Mouse (Mus musculus): ENCODE measurements around the gene Rnf114. TPM values are rescaled to one million over a fixed set of nuclear protein-coding genes. Genes with fewer than 3 reads are reported as not detected.

Rnf114 gene
- polyA plus RNA-seq, 1 experiment from 2014 or later, result 67.1 TPM

- H3K36me3 ChIP-seq (ENCODE audit: control insufficient read depth, insufficient read depth, low read length), result peaks cover 48% of the 10 kb centered on the region
- WGBS, result 9% methylated on average over 7 of the region's 7 CpGs
- H3K27ac ChIP-seq (replicated peaks in 1 of 2; ENCODE audit: control insufficient read depth in 1 of 2, insufficient read depth in 1 of 2, low read depth in 2 of 2, low read length in 2 of 2), result peak overlapping the region; percentile 43 to 63
- H3K4me1 ChIP-seq (ENCODE audit: control insufficient read depth in 2 of 2, insufficient read depth in 2 of 2, low read length in 2 of 2), result peaks cover 16 to 19% of the 10 kb centered on the region in 2 experiments
- no peak overlapping the region for H3K4me3 ChIP-seq (ENCODE audit: control insufficient read depth in 1 of 2, insufficient read depth in 1 of 2, low read depth in 1 of 2, low read length in 2 of 2)
- H3K9ac ChIP-seq (ENCODE audit: low read length), result peak overlapping the region; percentile 43
- peak overlapping the region; percentile 2; the same call in 1 of the 2 replicates for H3K4me2 ChIP-seq (ENCODE audit: low read length)
- no peaks in the 10 kb centered on the region for H3K9me3 ChIP-seq (ENCODE audit: control insufficient read depth, low read length)
- no peaks in the 10 kb centered on the region for H3K27me3 ChIP-seq (ENCODE audit: control insufficient read depth, insufficient read depth, low read length)
- peak; percentile 49 for ATAC-seq (ENCODE audit: insufficient number of reproducible peaks, insufficient read depth, low FRiP score, low read depth)
Observed at GRCm38 (mm10) chr2:167476200-167476688, 16.2 kb upstream of the Rnf114 start.

GRCm38 (mm10) chr2:167476762-167477161 is 15.7 kb upstream of the Rnf114 start:
- Histone ChIP-seq H3K4me2 (ENCODE audit: low read length) (peak overlapping the region; percentile 2; the same call in 1 of the 2 replicates), H3K27me3 (ENCODE audit: control insufficient read depth, insufficient read depth, low read length) (no peaks in the 10 kb centered on the region), H3K27ac (replicated peaks in 1 of 2; ENCODE audit: control insufficient read depth in 1 of 2, insufficient read depth in 1 of 2, low read depth in 2 of 2, low read length in 2 of 2) (peak overlapping the region in 1 of 2 experiments; percentile 63; a peak in 3 of 4 replicates), H3K4me3 (ENCODE audit: control insufficient read depth in 1 of 2, insufficient read depth in 1 of 2, low read depth in 1 of 2, low read length in 2 of 2) (no peak overlapping the region), H3K9me3 (ENCODE audit: control insufficient read depth, low read length) (no peaks in the 10 kb centered on the region), H3K4me1 (ENCODE audit: control insufficient read depth in 2 of 2, insufficient read depth in 2 of 2, low read length in 2 of 2) (peaks cover 16 to 19% of the 10 kb centered on the region in 2 experiments), H3K36me3 (ENCODE audit: control insufficient read depth, insufficient read depth, low read length) (peaks cover 43% of the 10 kb centered on the region), H3K9ac (ENCODE audit: low read length) (no peak overlapping the region)
- ATAC-seq (ENCODE audit: insufficient number of reproducible peaks, insufficient read depth, low FRiP score, low read depth), result no peak
- 56% methylated on average over 4 of the region's 4 CpGs for WGBS

DNA sequence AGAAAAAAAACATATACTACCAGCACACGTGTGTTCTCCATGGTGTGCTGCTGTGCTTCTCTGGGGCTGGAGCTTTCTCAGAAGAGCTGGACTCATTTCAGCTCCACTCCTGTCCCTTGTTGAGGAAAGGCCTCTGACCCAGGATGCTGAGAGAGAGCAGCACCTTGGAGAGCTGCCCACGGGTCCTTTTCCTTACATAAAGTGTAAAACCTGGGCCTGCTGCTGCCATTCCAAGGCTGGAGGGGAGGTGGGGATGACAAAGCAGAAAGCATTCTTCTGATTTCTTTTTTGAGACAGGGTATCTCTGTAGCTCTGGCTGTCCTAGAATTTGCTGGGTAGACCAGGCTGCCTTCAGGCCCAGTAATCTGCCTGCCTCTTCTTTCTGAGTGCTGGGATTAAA is 14.3 kb upstream of the Rnf114 start:
- Histone ChIP-seq H3K27me3 (ENCODE audit: control insufficient read depth, insufficient read depth, low read length) (no peaks in the 10 kb centered on the region), H3K4me3 (ENCODE audit: control insufficient read depth in 1 of 2, insufficient read depth in 1 of 2, low read depth in 1 of 2, low read length in 2 of 2) (no peak overlapping the region), H3K36me3 (ENCODE audit: control insufficient read depth, insufficient read depth, low read length) (peaks cover 42% of the 10 kb centered on the region), H3K4me1 (ENCODE audit: control insufficient read depth in 2 of 2, insufficient read depth in 2 of 2, low read length in 2 of 2) (peaks cover 16 to 19% of the 10 kb centered on the region in 2 experiments), H3K4me2 (ENCODE audit: low read length) (no peak overlapping the region), H3K9me3 (ENCODE audit: control insufficient read depth, low read length) (no peaks in the 10 kb centered on the region), H3K9ac (ENCODE audit: low read length) (no peak overlapping the region), H3K27ac (replicated peaks in 1 of 2; ENCODE audit: control insufficient read depth in 1 of 2, insufficient read depth in 1 of 2, low read depth in 2 of 2, low read length in 2 of 2) (no peak overlapping the region)
- no peak for ATAC-seq (ENCODE audit: insufficient number of reproducible peaks, insufficient read depth, low FRiP score, low read depth)
- WGBS, result 46% methylated on average over 2 of the region's 2 CpGs

DNA sequence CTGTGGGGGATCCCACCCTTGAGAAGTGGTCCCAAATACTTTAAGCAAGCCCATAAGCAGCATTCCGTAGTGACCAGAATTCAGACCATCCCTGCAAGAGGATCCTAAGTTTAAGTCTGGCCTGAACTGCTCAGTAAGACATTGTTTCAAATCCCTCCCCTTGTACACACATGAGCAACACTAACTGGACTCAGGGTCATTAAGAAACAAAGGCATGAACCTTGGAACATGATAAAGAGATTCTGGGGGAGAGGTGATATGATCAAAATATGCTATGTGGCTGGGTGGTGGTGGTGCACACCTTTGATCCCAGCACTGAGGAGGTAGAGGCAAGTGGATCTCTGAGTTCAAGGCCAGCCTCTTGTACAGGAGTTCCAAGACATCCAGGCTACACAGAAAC is 12.9 kb upstream of the Rnf114 start:
- Histone ChIP-seq H3K27me3 (ENCODE audit: control insufficient read depth, insufficient read depth, low read length) (no peaks in the 10 kb centered on the region), H3K9me3 (ENCODE audit: control insufficient read depth, low read length) (no peaks in the 10 kb centered on the region), H3K4me2 (ENCODE audit: low read length) (no peak overlapping the region), H3K4me1 (ENCODE audit: control insufficient read depth in 2 of 2, insufficient read depth in 2 of 2, low read length in 2 of 2) (peaks cover 16 to 19% of the 10 kb centered on the region in 2 experiments), H3K27ac (replicated peaks in 1 of 2; ENCODE audit: control insufficient read depth in 1 of 2, insufficient read depth in 1 of 2, low read depth in 2 of 2, low read length in 2 of 2) (no peak overlapping the region), H3K9ac (ENCODE audit: low read length) (no peak overlapping the region), H3K36me3 (ENCODE audit: control insufficient read depth, insufficient read depth, low read length) (peaks cover 42% of the 10 kb centered on the region), H3K4me3 (ENCODE audit: control insufficient read depth in 1 of 2, insufficient read depth in 1 of 2, low read depth in 1 of 2, low read length in 2 of 2) (no peak overlapping the region)
- 86% methylated on average over 1 of the region's 1 CpGs for WGBS
- ATAC-seq (ENCODE audit: insufficient number of reproducible peaks, insufficient read depth, low FRiP score, low read depth), result no peak

DNA sequence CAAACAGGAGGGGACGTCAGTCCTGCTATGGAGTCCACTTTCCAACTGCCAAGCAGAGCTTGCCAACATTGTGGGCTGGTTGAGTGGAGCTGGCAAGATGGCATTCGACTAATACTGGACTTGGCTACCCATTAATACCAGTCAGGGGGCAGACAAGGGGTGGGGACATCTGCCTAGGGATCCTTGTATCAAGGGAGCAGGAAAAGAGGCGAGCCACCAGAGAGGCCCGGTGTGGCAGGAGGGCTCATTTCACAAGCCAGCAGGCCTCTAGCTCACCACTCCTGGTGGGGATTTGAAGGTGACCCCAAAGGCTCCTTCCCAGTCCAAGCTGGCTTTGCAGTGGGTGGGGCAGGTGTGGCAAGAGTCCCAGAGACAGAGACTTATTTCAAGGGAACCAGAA is 9.8 kb upstream of the Rnf114 start:
- WGBS, result 84% methylated on average over 4 of the region's 4 CpGs
- Histone ChIP-seq H3K36me3 (ENCODE audit: control insufficient read depth, insufficient read depth, low read length) (peaks cover 43% of the 10 kb centered on the region), H3K4me1 (ENCODE audit: control insufficient read depth in 2 of 2, insufficient read depth in 2 of 2, low read length in 2 of 2) (peaks cover 0 to 8% of the 10 kb centered on the region in 2 experiments; a peak in 3 of 4 replicates), H3K27me3 (ENCODE audit: control insufficient read depth, insufficient read depth, low read length) (no peaks in the 10 kb centered on the region), H3K4me2 (ENCODE audit: low read length) (no peak overlapping the region), H3K9ac (ENCODE audit: low read length) (no peak overlapping the region), H3K9me3 (ENCODE audit: control insufficient read depth, low read length) (no peaks in the 10 kb centered on the region), H3K4me3 (ENCODE audit: control insufficient read depth in 1 of 2, insufficient read depth in 1 of 2, low read depth in 1 of 2, low read length in 2 of 2) (no peak overlapping the region), H3K27ac (replicated peaks in 1 of 2; ENCODE audit: control insufficient read depth in 1 of 2, insufficient read depth in 1 of 2, low read depth in 2 of 2, low read length in 2 of 2) (no peak overlapping the region)
- no peak for ATAC-seq (ENCODE audit: insufficient number of reproducible peaks, insufficient read depth, low FRiP score, low read depth)

GRCm38 (mm10) chr2:167483081-167483826 is 9.2 kb upstream of the Rnf114 start:
- H3K9me3 ChIP-seq (ENCODE audit: control insufficient read depth, low read length), result no peaks in the 10 kb centered on the region
- H3K4me3 ChIP-seq (ENCODE audit: control insufficient read depth in 1 of 2, insufficient read depth in 1 of 2, low read depth in 1 of 2, low read length in 2 of 2), result no peak overlapping the region
- H3K4me1 ChIP-seq (ENCODE audit: control insufficient read depth in 2 of 2, insufficient read depth in 2 of 2, low read length in 2 of 2), result peaks cover 0 to 11% of the 10 kb centered on the region in 2 experiments; a peak in 3 of 4 replicates
- H3K27ac ChIP-seq (replicated peaks in 1 of 2; ENCODE audit: control insufficient read depth in 1 of 2, insufficient read depth in 1 of 2, low read depth in 2 of 2, low read length in 2 of 2), result no peak overlapping the region
- no peak overlapping the region for H3K4me2 ChIP-seq (ENCODE audit: low read length)
- no peak overlapping the region for H3K9ac ChIP-seq (ENCODE audit: low read length)
- peaks cover 43% of the 10 kb centered on the region for H3K36me3 ChIP-seq (ENCODE audit: control insufficient read depth, insufficient read depth, low read length)
- H3K27me3 ChIP-seq (ENCODE audit: control insufficient read depth, insufficient read depth, low read length), result no peaks in the 10 kb centered on the region
- no peak for ATAC-seq (ENCODE audit: insufficient number of reproducible peaks, insufficient read depth, low FRiP score, low read depth)
- 88% methylated on average over 27 of the region's 27 CpGs for WGBS

DNA sequence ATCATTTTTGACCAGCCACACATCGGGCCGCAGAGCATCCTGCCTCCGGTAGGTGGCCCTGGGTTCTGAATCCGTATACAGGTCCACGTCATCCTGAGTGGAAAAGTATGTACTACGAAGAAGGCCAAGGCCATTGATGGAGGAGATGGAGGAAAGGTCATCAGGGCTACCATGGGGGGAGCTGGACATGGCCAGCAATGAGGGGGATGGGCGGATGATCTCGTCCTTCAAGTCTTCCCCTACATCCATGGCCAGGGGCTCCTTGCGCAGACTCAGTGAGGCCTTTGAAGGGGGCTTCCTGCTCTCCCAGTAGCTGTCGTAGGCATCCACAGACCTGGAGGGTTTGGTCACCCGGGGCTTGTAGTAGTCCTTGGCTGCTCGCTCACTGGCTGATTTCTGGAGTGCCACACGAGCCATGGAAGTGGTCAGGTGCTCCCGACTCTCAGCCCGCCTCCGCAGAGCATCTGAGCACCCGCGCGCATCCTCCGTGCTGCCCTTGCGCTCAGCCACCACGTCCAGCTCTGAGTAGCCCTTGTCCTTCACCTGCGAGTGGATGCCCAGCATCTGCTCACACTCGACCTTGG is 8.5 kb upstream of the Rnf114 start:
- Histone ChIP-seq H3K9me3 (ENCODE audit: control insufficient read depth, low read length) (no peaks in the 10 kb centered on the region), H3K4me3 (ENCODE audit: control insufficient read depth in 1 of 2, insufficient read depth in 1 of 2, low read depth in 1 of 2, low read length in 2 of 2) (no peak overlapping the region), H3K27ac (replicated peaks in 1 of 2; ENCODE audit: control insufficient read depth in 1 of 2, insufficient read depth in 1 of 2, low read depth in 2 of 2, low read length in 2 of 2) (no peak overlapping the region), H3K9ac (ENCODE audit: low read length) (no peak overlapping the region), H3K36me3 (ENCODE audit: control insufficient read depth, insufficient read depth, low read length) (peaks cover 45% of the 10 kb centered on the region), H3K4me2 (ENCODE audit: low read length) (no peak overlapping the region), H3K4me1 (ENCODE audit: control insufficient read depth in 2 of 2, insufficient read depth in 2 of 2, low read length in 2 of 2) (peaks cover 0 to 17% of the 10 kb centered on the region in 2 experiments; a peak in 3 of 4 replicates), H3K27me3 (ENCODE audit: control insufficient read depth, insufficient read depth, low read length) (no peaks in the 10 kb centered on the region)
- 0 out of 2 replicates have a peak, but pooled peaks have one; percentile 10 for ATAC-seq (ENCODE audit: insufficient number of reproducible peaks, insufficient read depth, low FRiP score, low read depth)
- 93% methylated on average over 24 of the region's 24 CpGs for WGBS
